Mouse (Mus musculus): ENCODE results near the gene Ten1. TPM values are rescaled to one million over a fixed set of nuclear protein-coding genes. Genes with fewer than 3 reads are reported as not detected.

Ten1 gene
- total RNA-seq, 1 experiment: 19.1 TPM

DNA sequence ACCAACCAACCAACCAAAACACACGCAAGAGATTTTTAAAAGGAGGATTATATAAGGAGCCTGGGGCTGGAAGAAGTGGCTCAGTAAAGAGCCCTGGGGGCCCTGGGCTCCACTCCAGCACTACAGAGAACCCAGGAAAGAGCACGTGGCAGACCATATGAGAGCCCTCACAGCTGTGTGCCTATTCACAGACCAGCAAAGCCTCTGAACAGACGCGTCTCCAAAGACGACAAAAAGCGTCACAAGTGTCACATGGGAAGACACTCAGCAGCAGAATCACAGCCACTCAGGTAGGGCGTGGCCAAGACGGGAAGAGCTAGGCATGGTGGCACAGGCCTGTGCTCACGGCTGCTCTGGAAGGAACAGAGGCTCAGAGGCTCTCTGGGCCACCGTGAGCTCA lies 36.5 kb upstream of the Ten1 start:
- no peak overlapping the region for H3K27ac ChIP-seq (ENCODE audit: insufficient read depth, low read depth, low read length, poor library complexity, severe bottlenecking)
- no peak overlapping the region for H3K9ac ChIP-seq (ENCODE audit: insufficient read depth, low read depth, low read length, poor library complexity, severe bottlenecking)
- H3K36me3 ChIP-seq (ENCODE audit: control insufficient read depth, insufficient read depth, low read length, poor library complexity, severe bottlenecking): peaks cover 3% of the 10 kb centered on the region; the same call in 1 of the 2 replicates
- H3K4me3 ChIP-seq (ENCODE audit: insufficient read depth in 1 of 2, low read depth in 1 of 2, low read length in 2 of 2, poor library complexity in 1 of 2, severe bottlenecking in 1 of 2): peak overlapping the region in 1 of 2 experiments; percentile 38; a peak in 1 of 4 replicates
- DNase-seq (ENCODE audit: low read depth, low spot score): no peak
- H3K4me1 ChIP-seq (ENCODE audit: control insufficient read depth in 2 of 2, insufficient read depth in 2 of 2, low read length in 2 of 2, poor library complexity in 1 of 2): peaks cover 5 to 11% of the 10 kb centered on the region in 2 experiments; a peak in 3 of 4 replicates
- in situ Hi-C loops (cut with MboI; ENCODE audit: low sequenced_read_pairs in 2 of 2, unreplicated experiment in 2 of 2): no loop called here
- no peak for TF ChIP-seq MAFK (IDR thresholded peaks at IDR 0.05; ENCODE audit: insufficient read depth, low read depth, low read length)
- TF ChIP-seq CHD2 (IDR thresholded peaks at IDR 0.05; ENCODE audit: low read depth, low read length): no peak
- TF ChIP-seq ZC3H11A (IDR thresholded peaks at IDR 0.05; ENCODE audit: borderline replicate concordance, low read depth, low read length): no peak
- no peak for TF ChIP-seq HCFC1 (IDR thresholded peaks at IDR 0.05; ENCODE audit: borderline replicate concordance, insufficient read depth, low read length)
- no peak for TF ChIP-seq ZNF384 (IDR thresholded peaks at IDR 0.05; ENCODE audit: low read depth, low read length)
- no peaks in the 10 kb centered on the region for H3K9me3 ChIP-seq (ENCODE audit: control insufficient read depth, insufficient read depth, low read depth, low read length)

DNA sequence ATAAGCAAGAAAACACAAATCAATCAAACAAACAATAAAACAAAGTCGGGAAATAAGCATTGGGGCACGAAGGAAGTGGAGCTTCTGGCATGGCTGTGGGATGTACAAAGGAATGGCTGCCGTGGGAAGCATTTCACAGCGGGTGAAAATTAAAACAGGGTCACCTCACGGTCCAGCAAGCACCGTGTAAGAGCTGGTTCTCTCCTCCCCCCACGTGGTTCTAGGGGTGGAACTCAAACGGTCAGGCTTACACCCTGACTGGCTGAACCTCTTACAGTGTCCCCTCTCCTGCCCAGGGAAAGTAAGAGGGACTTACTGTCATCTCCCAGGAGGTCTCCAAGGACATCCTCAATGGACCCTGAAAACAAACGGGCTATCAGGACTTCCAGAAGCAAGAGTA lies 35.7 kb upstream of the Ten1 start:
- TF ChIP-seq HCFC1 (IDR thresholded peaks at IDR 0.05; ENCODE audit: borderline replicate concordance, insufficient read depth, low read length): no peak
- DNase-seq (ENCODE audit: low read depth, low spot score): no peak
- peaks cover 5 to 9% of the 10 kb centered on the region in 2 experiments; a peak in 3 of 4 replicates for H3K4me1 ChIP-seq (ENCODE audit: control insufficient read depth in 2 of 2, insufficient read depth in 2 of 2, low read length in 2 of 2, poor library complexity in 1 of 2)
- peak overlapping the region; percentile 4 to 38; a peak in 2 of 4 replicates for H3K4me3 ChIP-seq (ENCODE audit: insufficient read depth in 1 of 2, low read depth in 1 of 2, low read length in 2 of 2, poor library complexity in 1 of 2, severe bottlenecking in 1 of 2)
- no peak overlapping the region for H3K9ac ChIP-seq (ENCODE audit: insufficient read depth, low read depth, low read length, poor library complexity, severe bottlenecking)
- no peaks in the 10 kb centered on the region for H3K9me3 ChIP-seq (ENCODE audit: control insufficient read depth, insufficient read depth, low read depth, low read length)
- in situ Hi-C loops (cut with MboI; ENCODE audit: low sequenced_read_pairs in 2 of 2, unreplicated experiment in 2 of 2): no loop called here
- H3K27ac ChIP-seq (ENCODE audit: insufficient read depth, low read depth, low read length, poor library complexity, severe bottlenecking): no peak overlapping the region
- H3K36me3 ChIP-seq (ENCODE audit: control insufficient read depth, insufficient read depth, low read length, poor library complexity, severe bottlenecking): peaks cover 3% of the 10 kb centered on the region; the same call in 1 of the 2 replicates

DNA sequence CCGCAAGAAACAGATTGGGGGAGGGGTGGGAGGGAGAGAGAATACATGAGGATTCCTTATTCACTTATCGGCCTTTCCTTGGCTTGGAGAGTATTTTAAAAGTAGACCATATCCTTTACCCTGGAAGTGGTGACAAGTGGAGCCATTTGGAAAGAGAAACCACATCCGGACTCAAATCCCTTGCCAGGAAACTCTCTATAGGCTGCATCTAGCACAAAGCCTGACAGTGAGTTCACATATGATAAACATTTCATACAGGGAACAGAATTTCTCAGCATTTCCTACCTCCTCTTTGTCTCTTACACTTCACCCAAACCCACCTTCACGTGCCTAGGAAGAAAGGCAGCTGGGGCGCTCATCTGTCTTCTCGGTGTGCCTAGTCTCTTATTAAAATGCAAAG lies 31.4 kb upstream of the Ten1 start:
- no peak for DNase-seq (ENCODE audit: low read depth, low spot score)
- no peaks in the 10 kb centered on the region for H3K36me3 ChIP-seq (ENCODE audit: control insufficient read depth, insufficient read depth, low read length, poor library complexity, severe bottlenecking)
- H3K27ac ChIP-seq (ENCODE audit: insufficient read depth, low read depth, low read length, poor library complexity, severe bottlenecking): no peak overlapping the region
- H3K9me3 ChIP-seq (ENCODE audit: control insufficient read depth, insufficient read depth, low read depth, low read length): no peaks in the 10 kb centered on the region
- no peak for TF ChIP-seq ZC3H11A (IDR thresholded peaks at IDR 0.05; ENCODE audit: borderline replicate concordance, low read depth, low read length)
- no peak for TF ChIP-seq MAFK (IDR thresholded peaks at IDR 0.05; ENCODE audit: insufficient read depth, low read depth, low read length)
- TF ChIP-seq HCFC1 (IDR thresholded peaks at IDR 0.05; ENCODE audit: borderline replicate concordance, insufficient read depth, low read length): no peak
- TF ChIP-seq CHD2 (IDR thresholded peaks at IDR 0.05; ENCODE audit: low read depth, low read length): no peak
- TF ChIP-seq ZNF384 (IDR thresholded peaks at IDR 0.05; ENCODE audit: low read depth, low read length): no peak
- in situ Hi-C loops (cut with MboI; ENCODE audit: low sequenced_read_pairs in 2 of 2, unreplicated experiment in 2 of 2): no loop called here
- peak overlapping the region; percentile 84 for H3K9ac ChIP-seq (ENCODE audit: insufficient read depth, low read depth, low read length, poor library complexity, severe bottlenecking)
- H3K4me1 ChIP-seq (ENCODE audit: control insufficient read depth in 2 of 2, insufficient read depth in 2 of 2, low read length in 2 of 2, poor library complexity in 1 of 2): peaks cover under 1% of the 10 kb centered on the region in 2 experiments; a peak in 2 of 4 replicates
- peak overlapping the region; percentile 75 to 79 for H3K4me3 ChIP-seq (ENCODE audit: insufficient read depth in 1 of 2, low read depth in 1 of 2, low read length in 2 of 2, poor library complexity in 1 of 2, severe bottlenecking in 1 of 2)

DNA sequence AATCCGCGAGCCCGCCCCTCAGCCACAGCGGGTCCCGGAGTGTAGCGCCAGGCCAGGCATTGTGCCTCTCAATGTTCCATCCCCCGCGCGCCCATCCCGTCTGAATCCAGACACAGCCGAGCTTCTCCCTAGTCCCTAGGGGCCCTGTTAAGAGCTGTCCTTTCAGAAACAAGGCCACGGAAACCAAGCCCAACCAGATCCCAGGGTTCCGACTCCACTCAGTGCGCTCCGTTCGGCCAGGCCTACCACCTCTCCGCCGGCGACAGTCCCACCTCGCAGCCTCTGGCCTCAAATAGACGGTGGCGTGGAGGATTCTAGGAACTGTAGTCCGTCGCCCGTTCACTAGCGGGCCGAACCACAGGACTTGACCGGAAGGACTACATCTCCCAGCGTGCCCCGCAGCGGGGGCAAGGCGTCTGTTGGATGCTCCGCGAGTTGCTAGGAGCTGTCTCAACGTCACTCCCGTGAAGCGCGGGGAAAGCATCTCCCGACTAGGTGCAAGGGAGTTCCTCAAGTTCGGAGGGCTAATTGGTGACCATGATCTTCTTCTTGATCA lies 30.7 kb upstream of the Ten1 start, which contains the start of gene Fbf1:
Gene Fbf1, minus strand, starts transcription at position 283 of the 556 bp plus-strand sequence.
- TF ChIP-seq HCFC1 (IDR thresholded peaks at IDR 0.05; ENCODE audit: borderline replicate concordance, insufficient read depth, low read length) (peak; percentile 97), ZC3H11A (IDR thresholded peaks at IDR 0.05; ENCODE audit: borderline replicate concordance, low read depth, low read length) (0 out of 2 replicates have a peak, but pooled peaks have one; percentile 6), MAFK (IDR thresholded peaks at IDR 0.05; ENCODE audit: insufficient read depth, low read depth, low read length) (no peak), CHD2 (IDR thresholded peaks at IDR 0.05; ENCODE audit: low read depth, low read length) (no peak), ZNF384 (IDR thresholded peaks at IDR 0.05; ENCODE audit: low read depth, low read length) (no peak)
- in situ Hi-C loops (cut with MboI; ENCODE audit: low sequenced_read_pairs in 2 of 2, unreplicated experiment in 2 of 2): no loop called here
- H3K36me3 ChIP-seq (ENCODE audit: control insufficient read depth, insufficient read depth, low read length, poor library complexity, severe bottlenecking): 0 out of 2 replicates have a peak, but pooled peaks cover 3% of the 10 kb centered on the region
- H3K4me3 ChIP-seq (ENCODE audit: insufficient read depth in 1 of 2, low read depth in 1 of 2, low read length in 2 of 2, poor library complexity in 1 of 2, severe bottlenecking in 1 of 2): peak within 1 kb of the TSS; percentile 75 to 79
- H3K27ac ChIP-seq (ENCODE audit: insufficient read depth, low read depth, low read length, poor library complexity, severe bottlenecking): no peak within 1 kb of the TSS
- H3K9ac ChIP-seq (ENCODE audit: insufficient read depth, low read depth, low read length, poor library complexity, severe bottlenecking): peak within 1 kb of the TSS; percentile 84
- no peaks in the 10 kb centered on the region for H3K9me3 ChIP-seq (ENCODE audit: control insufficient read depth, insufficient read depth, low read depth, low read length)
- DNase-seq (ENCODE audit: low read depth, low spot score): peak; percentile 91
- no peaks in the 10 kb centered on the region; a peak in 1 of 4 replicates for H3K4me1 ChIP-seq (ENCODE audit: control insufficient read depth in 2 of 2, insufficient read depth in 2 of 2, low read length in 2 of 2, poor library complexity in 1 of 2)

All from ES-E14 (cell line).